Mouse (Mus musculus) urinary bladder, adult 2 months (tissue): Measurements from ENCODE around the gene Syn3. TPM values are rescaled to one million over a fixed set of nuclear protein-coding genes. Genes with fewer than 3 reads are reported as not detected.

Source experiments
- DNase-seq: peaks from one replicate; pipeline ENCODE4 v3.0.0; 2022; ENCODE audit warnings: low spot score
- polyA plus RNA-seq: library from polyadenylated mRNA; depleted of rRNA; stranded (reverse); fragments of >200 nt; gene quantifications from 2 replicates; pipeline ENCODE4 v1.2.3, GENCODE M21; 2012

The Syn3 gene
- polyA plus RNA-seq, 1 experiment, result 0.73 TPM

DNA sequence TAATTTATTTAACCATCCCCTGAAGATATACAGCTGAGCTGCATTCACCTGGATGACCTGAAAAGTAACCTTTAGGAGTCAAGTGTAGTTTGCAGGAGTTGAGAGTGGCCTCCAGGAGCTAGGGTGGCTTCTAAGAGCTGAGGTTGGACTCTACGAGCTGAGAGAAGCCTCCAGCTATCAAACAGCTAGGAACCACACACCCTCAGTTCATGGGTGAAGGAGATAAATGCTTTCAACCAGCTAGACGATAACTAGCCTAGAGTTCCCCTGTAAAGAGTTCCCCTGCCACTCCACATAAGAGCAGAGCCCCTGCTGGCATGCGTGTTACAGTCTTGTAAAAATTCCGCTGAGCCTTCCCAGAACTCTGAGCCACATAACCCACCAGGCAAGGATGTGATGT lies 129.3 kb downstream of the Syn3 start:
- DNase-seq, result no peak

DNA sequence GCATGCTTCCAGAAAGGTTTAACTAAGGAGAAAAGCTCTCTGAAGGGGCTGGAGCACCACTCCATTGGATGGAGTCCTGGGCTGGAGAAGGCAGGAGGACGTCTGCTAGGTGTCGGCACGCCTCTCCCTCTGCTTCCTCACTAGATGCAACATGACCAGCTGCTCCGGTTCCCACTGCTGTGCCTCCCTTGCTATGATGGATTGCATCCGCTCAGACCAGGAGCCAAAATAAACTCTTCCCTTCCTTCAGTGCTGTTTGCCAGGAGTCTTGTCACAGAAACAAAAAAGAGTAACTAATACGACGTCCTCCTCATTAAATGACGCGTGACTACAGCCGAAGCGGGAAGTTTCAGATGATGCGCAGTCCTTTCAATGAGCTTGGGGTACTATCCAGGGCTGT lies 129.9 kb downstream of the Syn3 start:
- DNase-seq, result no peak

DNA sequence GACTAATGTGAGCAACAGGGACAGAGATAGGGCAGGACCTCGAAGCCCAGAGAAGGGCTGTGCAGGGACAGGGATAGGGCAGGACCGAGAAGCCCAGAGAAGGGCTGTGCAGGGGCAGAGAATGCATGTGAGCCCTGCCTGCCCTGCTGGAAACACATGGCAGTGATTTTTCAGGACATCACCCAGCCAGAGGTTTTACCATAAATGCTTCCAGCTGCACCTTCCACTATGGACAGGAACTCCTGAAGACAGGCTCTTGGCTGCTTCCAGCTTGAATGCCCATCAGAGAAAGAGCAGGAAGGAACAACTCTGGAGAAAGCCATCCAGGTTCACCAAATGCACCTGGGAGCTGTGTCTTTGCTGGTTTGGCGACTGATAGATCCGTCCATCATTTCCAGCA lies 131.3 kb downstream of the Syn3 start:
- DNase-seq, result no peak

DNA sequence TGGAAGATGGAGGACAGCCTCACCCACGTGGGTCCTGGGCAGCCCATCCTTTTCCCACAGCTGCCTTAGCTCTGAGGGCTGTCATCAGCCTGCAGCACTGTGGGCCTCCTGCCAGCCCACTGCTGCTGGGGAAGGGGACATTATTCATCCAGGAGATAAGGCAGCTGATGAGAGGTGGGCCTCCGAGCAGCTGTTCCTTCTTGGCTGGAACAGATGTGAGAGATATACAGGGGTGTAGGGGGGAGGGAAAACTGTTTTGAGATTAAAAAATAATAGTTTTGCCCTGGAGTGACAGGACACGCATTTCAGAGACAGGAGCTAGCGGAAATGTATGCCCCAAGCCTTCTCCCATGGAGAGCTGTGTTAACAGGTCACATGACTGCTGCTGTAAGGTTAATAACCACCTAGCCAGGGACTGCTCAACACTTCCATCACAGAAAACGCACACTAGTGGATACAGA lies 133.0 kb downstream of the Syn3 start:
- DNase-seq, result no peak

DNA sequence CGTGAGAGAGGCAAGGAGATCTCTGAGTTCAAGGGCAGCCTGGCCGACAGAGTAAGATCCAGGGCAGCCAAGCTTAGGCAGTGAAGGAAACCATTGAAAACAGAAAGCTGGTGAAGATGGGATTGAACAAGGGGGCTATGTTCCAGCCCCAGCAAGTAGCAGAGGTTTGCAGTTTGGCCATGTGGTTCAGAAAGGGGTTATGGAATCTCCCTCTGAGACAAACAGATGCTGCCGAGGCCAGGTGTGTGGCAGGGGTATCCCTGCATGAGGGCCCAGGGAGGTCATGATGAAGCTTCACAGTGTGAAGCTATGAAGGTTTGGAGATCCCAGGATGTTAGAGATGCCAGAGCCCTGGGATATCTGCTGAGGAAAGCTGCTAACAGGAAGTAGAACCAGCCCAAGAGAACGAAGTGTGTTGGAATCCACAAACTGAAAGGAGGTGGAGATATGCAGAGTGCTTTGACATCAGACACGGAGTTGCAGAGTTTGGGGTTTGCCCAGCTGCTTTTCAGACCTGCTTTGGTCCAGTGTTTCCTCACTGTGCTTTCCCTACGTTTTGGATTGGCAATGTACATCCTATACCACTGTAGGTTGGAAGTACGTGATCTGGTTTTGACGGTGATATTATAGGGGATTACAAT lies 134.9 kb downstream of the Syn3 start:
- no peak for DNase-seq

DNA sequence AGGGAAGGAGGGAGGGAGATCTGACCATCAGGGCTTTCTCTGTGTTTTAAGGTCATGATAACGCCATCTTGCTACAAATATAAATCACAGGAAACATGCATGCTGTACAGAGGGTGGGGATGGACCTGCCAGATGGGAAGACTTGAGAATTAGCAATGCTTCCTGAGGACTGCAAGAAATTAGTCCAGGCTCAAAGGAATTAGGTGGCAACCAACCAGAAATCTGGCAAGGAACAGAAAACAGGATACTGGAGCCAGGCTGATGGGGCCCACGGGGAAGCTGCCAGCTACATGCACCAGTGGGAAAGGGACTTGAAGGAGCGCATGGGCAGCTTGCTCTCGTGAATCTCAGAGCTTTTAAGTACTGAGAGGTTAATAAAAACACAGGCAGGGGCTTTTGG lies 139.0 kb downstream of the Syn3 start:
- no peak for DNase-seq

DNA sequence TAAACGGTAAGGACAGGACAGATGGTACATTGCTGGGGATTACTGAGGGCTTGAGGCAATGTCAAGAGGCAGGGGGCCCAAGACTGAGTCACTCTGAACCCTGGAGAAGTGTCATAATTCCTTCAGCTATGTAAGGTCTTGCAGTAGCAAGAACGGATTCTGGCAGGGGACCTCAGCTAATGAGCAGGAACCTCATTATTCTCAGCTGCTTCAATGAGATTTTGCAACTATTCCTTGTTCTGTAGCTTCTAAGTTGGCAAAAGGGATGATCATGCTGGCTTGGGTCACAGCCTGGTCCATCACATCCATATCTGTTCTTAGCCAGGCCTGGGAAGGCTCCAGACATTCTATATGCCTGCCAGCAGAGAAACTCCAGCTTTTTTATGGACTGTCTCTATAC lies 139.5 kb downstream of the Syn3 start:
- no peak for DNase-seq

DNA sequence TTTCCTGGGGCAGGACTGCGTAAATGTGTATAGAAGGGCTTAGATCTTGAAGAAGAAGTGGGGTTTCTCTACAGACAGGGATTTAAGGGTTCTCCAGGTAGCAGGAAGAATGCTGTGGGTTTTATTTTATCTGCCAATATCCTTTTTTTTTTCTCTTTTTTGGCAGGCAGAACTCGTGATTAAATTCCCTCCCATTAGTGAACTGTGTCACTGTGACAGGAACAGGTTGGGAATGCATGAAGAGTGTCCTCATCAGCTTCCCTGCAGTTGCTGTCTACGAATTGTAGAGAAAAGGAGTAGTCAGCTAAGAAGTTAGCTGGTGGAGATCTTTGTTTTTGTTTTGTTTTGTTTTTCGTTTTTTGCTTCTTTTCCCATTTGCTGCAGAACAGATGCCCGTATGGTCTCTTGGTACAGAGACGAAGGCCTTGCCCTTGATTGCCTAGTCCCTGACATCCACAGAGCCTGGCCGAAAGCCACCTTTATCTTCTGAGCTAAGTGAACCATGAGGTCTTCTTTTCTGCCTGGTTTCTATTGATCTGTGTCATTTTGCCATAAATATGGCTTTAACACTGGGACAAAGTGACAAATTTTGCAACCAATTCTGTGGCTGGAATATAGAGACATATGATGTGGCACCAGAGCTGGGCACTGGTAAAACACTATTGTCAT lies 140.3 kb downstream of the Syn3 start:
- no peak for DNase-seq

DNA sequence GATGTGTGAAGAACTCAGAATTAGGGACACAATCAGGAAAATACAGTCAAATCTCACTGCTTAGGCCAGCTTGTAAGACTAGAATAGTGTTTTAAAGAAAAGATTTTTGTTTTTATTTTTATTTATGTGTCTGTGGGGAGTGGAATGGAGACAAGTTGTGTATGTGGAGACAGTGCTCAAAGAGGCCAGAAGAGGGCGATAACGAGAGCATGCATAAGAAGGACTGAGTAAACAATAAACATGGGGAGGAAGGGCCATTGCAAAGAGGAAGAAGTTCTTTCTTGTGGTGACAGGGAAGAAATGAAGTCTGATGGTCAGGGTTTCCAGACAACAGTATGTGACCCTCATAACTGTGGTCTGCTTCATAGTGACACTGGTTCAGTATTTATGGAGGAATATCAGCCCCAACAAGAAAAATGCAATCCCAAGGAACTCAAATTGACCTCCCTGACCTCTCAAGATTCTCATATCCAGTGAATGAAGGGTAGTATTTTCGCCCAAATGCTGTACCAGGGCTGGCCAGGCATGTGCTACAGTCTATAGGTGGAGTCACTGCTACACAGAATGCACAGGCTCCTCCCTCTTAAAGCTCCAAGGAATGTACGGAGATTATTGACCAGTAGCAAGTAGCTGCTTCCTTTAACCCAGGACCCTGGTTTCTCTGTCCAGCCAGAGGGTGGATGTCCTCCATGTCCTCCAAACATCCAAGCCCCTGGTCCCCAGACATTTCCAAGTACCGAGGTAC lies 141.7 kb downstream of the Syn3 start:
- no peak for DNase-seq

DNA sequence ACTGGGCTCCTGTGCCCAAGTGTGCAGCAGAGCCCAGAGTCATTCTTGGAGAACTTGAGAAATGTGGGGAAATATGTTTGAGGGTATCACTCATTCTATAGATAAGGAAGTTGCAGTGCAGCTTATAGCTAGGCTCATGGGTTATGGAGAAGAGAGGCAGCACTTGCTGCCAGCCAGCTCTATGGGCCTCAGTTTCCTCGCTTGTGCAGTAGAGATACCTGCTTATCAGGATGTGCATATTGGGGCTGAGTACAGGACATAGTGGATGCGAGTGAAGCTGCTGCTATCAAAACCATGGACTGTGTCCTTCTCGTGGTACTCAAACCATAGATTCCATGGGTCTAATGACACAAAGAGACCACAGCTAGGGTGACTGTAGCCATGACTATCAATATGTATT lies 146.2 kb downstream of the Syn3 start:
- no peak for DNase-seq

DNA sequence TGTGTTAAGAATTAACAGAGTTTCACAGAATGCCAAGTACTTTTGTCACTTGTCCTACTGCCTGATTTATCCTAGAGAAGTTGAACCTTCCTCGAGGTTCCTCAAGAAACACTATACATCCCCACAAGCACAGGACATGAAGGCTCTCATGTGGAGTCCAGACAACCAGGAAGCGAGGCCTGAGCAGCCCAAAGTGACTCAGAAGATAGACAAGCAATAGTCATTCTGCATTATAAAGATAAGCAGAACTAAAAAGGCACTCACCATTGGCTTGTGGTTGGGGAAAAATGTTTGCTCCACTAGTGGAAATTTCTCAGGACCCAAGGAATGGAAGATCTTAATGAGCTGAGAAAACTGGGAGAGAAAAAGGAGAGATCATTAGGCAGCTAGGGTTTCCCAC lies 147.4 kb downstream of the Syn3 start:
- no peak for DNase-seq

DNA sequence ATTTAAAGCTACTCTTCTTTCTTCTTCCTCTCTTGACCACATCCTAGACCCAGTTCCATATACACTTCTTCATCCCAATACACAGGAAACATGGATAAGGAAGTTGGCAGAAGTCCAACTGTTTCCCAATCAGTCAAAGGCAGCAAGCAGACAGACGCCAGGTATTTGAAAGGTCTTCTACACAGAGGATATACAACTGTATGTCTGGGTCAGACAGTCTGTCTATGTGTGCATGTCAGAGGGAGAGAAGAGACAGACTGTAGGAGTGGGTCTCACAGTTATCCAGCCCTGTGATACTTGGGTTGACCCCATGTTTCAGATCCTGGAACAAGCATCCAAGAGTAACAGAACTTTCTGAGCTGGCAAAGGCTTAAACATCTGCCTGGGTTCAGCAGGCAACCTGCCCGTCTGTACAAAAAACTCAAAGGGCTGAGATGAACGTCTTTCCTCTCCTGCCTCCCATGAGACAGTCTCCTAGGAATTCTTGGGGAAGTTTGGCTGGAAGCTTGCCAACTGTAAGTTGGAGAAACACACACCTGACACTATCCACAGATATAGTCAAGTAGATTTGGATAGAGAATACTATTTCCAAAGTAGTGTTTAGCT lies 152.4 kb downstream of the Syn3 start:
- DNase-seq, result no peak

DNA sequence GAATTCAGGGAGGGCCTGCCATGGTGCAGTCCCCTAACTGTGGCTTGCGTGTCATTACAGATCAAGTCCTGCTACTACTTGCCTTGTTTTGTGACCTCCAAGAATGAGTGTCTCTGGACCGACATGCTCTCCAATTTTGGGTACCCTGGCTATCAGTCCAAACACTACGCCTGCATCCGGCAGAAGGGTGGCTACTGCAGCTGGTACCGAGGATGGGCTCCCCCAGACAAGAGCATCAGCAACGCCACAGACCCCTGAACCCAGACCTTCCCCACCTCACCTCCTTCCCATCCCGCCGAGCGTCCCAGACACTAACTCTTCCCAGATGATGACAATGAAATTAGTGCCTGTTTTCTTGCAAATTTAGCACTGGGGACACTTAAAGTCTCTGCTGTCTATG lies 153.1 kb downstream of the Syn3 start:
- no peak for DNase-seq

DNA sequence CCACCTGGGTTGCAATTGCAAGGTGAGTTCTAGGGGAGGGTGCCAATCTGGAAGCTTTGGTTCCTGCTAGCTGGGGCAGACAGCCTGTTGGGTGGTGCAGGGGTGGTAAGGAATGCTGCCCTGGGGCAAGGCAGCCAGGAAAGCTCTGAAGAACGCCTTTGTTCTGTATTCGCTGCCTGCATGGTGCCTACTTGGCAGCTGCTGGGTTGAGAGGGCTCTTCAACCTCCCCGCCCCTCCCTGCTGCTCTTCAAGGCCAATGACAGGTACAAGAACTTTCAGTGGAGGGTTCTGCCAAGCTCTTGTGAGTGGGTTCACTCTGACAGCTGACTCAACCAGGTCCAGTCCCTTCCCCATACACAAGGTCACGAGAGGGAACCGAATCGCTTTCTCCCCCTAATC lies 154.0 kb downstream of the Syn3 start:
- DNase-seq, result no peak

DNA sequence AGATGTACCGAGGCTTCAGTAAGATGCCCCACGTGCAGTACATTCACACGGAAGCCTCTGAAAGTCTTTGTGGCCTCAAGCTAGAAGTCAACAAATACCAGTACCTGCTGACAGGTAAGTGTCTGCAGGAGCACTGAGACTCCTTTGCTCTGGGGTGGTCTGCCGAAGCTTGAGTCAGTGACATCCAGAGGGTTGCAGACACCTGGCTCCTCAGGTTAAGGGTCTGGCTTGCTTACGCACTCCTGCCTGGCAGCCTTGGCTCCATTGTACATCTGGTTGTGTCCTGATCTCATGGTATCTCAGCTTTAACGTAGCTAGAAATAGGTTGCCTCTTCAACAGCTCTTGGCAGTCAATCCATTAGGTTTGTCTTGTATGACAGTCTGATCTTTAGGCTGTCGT lies 154.8 kb downstream of the Syn3 start:
- DNase-seq, result no peak

DNA sequence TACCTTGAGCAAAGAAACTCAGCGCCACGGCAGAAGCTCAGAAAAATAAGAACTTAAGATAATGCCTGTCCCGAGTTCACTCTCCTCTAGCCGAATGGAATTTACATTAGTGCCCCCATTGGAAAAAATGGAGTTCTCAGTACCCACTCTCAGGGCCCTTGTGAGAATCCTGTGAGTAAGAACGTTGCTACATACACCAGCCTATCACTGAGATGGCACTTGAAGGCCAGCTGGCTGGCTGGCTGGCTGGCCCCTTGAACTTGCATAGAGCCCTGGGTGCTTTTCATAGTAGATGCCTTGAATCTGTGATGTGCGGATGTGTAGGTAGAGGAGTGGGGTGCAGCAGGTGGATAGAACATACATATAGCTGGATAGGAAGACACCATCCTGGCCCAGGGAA lies 155.3 kb downstream of the Syn3 start:
- no peak for DNase-seq

DNA sequence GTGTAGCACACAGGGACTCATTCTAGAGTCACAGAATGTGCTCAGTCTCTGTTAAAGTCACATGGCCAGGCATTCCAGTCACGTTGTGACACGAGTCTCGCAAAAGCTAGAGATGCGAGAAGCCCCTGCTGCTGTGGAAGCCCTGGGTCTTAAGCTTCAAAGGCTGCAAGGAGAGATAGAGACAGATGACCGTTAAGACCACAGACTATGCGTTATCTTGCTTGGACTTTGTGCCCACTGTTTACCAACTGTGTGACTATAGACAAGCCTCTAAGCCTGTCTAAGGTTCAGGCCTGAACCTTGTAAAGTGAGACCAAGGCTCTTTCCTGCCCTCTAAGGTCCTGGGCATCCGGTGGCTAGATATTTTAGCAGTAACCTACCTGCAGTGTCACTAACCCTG lies 156.0 kb downstream of the Syn3 start:
- DNase-seq, result no peak

DNA sequence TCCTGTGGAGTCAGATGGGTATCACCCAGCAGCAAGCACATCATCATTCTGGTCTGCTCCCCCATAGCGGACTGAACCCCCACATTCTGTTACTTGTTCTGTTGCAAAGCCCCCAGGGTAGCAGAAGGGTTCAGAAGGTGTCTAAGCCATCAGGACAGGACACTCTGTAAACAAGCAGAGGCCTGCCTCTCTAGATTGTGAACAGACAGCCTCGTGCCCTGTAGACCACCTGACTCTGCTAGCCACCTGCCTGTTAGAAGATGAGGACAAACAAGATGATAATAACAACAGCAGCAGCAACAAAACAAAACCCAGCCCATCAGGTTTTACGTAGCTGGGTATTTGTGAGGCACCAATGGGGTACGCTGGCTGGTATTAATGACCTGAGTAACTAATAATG lies 156.5 kb downstream of the Syn3 start:
- DNase-seq, result no peak

DNA sequence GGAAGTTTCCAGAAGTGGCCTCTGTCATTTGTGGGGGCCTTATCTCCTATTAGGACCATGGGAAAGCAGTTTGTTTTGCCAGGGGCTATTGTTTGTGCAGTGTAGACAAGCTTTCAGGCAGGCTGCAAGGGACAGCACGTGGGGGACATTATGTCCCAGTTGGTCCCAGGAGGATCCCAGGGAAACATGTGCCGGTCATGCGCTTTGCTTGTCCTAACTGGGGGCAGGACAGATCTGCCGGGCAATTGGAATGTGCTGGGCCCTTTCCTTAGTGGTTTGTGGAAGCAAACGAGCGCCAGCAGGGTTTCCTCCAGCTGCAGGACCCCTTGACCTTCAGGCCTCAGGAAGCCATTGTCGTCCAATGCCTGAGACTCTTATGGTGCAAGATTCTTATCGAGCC lies 157.1 kb downstream of the Syn3 start:
- no peak for DNase-seq

DNA sequence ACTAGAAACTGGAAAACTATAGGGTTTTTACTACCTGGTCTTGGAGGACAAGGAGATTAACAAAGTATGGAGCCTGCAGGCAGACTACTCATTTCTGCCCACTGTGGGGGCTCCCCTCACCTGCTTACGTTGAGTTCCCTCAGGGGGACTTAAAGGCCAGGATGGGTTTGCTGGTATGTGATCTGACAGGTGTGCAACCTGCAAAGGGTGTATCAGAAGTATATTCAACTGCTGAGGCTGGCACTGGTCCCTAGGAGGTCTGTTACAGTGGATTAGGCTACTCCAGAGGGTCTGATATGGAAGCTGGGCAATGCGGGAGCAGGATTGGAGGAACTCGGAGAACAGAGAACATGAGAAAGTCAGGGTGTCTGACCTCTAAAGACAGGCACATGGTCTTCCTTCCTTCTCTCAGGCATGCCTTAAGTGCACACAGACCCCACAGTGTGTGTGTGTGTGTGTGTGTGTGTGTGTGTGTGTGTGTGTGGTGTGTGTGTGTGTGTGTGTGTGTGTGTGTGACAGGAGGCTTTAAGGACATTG lies 157.6 kb downstream of the Syn3 start:
- DNase-seq, result no peak

DNA sequence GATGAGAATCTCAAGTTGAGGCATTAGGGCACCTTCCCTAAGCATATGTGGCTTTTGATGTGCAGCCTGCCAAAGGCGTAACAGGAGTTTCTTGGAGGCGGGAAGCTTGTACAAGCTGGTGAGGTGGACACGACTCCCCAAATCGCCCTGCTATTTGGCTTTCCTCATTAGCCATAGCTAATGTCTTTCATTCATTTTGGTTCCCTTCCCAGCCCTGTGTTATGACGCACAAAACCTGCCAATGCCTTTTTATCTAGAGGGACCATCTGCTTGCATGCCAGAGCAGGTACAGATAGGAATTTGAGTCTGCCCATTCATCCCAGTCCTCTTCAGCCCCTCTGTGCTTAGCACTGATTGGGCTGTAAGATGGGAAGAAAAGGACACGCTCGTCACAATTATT lies 158.3 kb downstream of the Syn3 start:
- no peak for DNase-seq

DNA sequence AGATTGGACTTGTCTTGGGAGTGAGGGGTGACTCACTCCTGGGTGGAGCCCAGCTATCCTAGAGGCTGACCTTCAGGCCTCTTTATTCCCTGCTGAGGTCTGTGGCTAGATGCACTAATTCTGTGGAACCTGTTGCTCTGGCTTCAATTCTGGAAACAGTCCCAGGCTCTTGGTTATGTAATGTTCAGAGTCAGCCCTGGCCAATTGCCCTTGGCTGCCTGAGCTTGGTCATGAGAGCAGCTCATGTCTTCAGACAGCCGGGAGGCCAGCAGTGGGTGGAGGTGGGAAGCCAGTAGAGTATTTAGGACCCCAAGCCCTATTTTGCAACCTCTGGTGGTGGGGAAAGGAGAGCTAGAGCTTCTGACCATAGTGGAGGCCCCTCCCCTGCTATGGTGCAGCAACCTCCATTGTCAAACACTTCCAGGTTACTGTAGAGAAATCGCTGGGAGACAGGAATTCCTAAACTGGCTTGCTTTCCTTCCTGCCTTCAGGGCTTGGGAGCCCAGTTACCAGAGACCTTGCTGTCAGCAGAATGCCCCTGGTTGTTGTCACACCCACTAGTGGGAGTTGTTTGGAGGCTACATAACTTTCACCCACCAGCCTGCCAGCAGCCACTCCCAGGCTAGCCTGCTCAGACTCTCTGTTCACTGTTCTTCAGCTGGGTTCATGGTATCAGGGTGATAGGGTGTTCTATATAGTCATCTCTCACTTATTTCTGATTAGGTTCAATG lies 158.9 kb downstream of the Syn3 start:
- peak; percentile 72 for DNase-seq
